ENCODE assay signal across 8 mouse cellular contexts in the genomic region with DNA sequence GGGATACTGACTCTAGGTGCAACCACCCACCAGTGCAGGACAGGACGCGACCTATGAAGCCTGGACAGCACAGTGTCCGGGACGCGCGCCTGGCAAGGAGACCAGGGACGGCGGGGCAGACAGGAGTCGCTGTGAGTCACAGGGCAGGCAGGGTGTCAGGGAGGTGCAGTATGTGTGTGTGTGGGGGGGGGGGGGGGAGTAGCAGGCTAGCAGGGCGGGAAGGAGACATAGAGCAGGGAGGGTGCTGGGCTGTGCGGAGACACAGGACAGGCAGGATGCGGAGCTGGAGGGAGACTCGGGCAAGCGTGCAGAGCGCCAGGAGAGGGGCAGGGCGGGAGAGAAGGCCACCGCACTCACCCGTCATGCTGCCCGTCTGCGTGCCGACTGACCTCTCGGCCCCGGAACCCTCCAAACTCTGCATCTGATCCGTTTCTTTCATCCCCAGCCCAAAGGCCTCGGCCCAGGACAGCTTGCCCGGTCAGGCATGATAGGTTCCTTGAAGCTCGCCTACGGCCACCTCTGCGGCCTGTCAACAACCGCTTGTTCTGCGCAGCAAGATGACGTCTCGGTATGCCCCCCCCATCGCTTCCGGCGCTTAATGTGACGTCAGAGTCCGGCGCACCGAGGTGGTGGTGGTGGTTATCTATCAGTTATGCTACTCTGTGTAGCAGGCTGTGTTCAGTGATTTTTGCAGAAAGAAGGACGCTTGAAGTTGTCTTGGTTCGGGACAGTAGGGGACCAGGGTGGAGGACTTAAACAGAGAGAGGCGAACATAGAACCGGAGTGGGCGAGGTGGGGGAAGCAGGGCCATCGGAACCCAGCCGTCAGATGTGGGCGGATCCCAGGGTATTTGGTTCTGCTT. TPM values are rescaled to one million over a fixed set of nuclear protein-coding genes. Genes with fewer than 3 reads are reported as not detected.
DNase-seq lines count a peak whose midpoint lies in the region; ATAC-seq and TF ChIP-seq lines count a peak whose summit lies in the region.

Gene Cdadc1, minus strand, starts transcription at position 562 of the 862 bp plus-strand sequence.

- H3K36me3 ChIP-seq in E14TG2a.4 (ENCODE audit: insufficient read depth, low read length) = peaks cover 20% of the 10 kb centered on the region
- H3K36me3 ChIP-seq in forebrain, embryonic 12.5 days (replicated peaks) = peaks cover 4% of the 10 kb centered on the region; the same call in 1 of the 2 replicates
- H3K36me3 ChIP-seq in liver, postnatal 0 days (replicated peaks; ENCODE audit: insufficient read depth, low read length) = peaks cover 3% of the 10 kb centered on the region
- no peaks in the 10 kb centered on the region for H3K36me3 ChIP-seq in neural tube, embryonic 14.5 days (ENCODE audit: control insufficient read depth, insufficient read depth, low read length)

- no peak for TF ChIP-seq EP300 in liver, postnatal 0 days (IDR thresholded peaks at IDR 0.05; ENCODE audit: low read depth)

- intact Hi-C loops in heart, postnatal 10 days (cut with DNase I) = no loop called here

- peak within 1 kb of the TSS; percentile 93 for H3K4me3 ChIP-seq in E14TG2a.4 (replicated peaks; ENCODE audit: low read length)
- peak within 1 kb of the TSS; percentile 70 for H3K4me3 ChIP-seq in forebrain, embryonic 12.5 days (replicated peaks)
- peak within 1 kb of the TSS; percentile 79 for H3K4me3 ChIP-seq in liver, postnatal 0 days (ENCODE audit: low read depth, low read length)
- peak within 1 kb of the TSS; percentile 83 for H3K4me3 ChIP-seq in neural tube, embryonic 14.5 days (ENCODE audit: low read depth, low read length)

- WGBS in forebrain, embryonic 12.5 days = under 1% methylated on average over 41 of the region's 48 CpGs
- WGBS in large intestine, adult 2 months = under 1% methylated on average over 47 of the region's 48 CpGs
- under 1% methylated on average over 46 of the region's 48 CpGs for WGBS in liver, postnatal 0 days (ENCODE audit: insufficient replicate concordance)
- under 1% methylated on average over 44 of the region's 48 CpGs for WGBS in neural tube, embryonic 14.5 days

- peak; percentile 91 for ATAC-seq in forebrain, embryonic 12.5 days (ENCODE audit: low FRiP score)
- peak; percentile 96 for ATAC-seq in liver, postnatal 0 days
- peak; percentile 94 for ATAC-seq in neural tube, embryonic 14.5 days (ENCODE audit: low read depth)

- peak within 1 kb of the TSS; percentile 73 for H3K9ac ChIP-seq in forebrain, embryonic 12.5 days
- peak within 1 kb of the TSS; percentile 79 for H3K9ac ChIP-seq in liver, postnatal 0 days (replicated peaks)
- peak within 1 kb of the TSS; percentile 83 for H3K9ac ChIP-seq in neural tube, embryonic 14.5 days (replicated peaks; ENCODE audit: low read depth, low read length)

- no peak within 1 kb of the TSS for H3K27ac ChIP-seq in forebrain, embryonic 12.5 days
- H3K27ac ChIP-seq in liver, postnatal 0 days (ENCODE audit: low read depth) = peak within 1 kb of the TSS; percentile 86
- H3K27ac ChIP-seq in neural tube, embryonic 14.5 days (ENCODE audit: low read depth, low read length) = peak within 1 kb of the TSS; percentile 72

- peak; percentile 92 for DNase-seq in c-Kit-positive CD71-positive TER-119-positive erythroid progenitor cells, embryonic 14.5 days (ENCODE audit: low spot score)
- peak; percentile 98 to 99 for DNase-seq in heart, postnatal 10 days
- peak; percentile 77 for DNase-seq in large intestine, adult 2 months (ENCODE audit: low read depth, low spot score)
- peak; percentile 97 for DNase-seq in liver, postnatal 0 days
- peak; percentile 98 for DNase-seq in testis, postnatal 10 days (ENCODE audit: low spot score)

- H3K4me2 ChIP-seq in forebrain, embryonic 12.5 days = peak within 1 kb of the TSS; percentile 98
- peak within 1 kb of the TSS; percentile 86 for H3K4me2 ChIP-seq in liver, postnatal 0 days (ENCODE audit: low read depth, low read length)
- peak within 1 kb of the TSS; percentile 80 for H3K4me2 ChIP-seq in neural tube, embryonic 14.5 days (ENCODE audit: low read depth, low read length)

- H3K9me3 ChIP-seq in E14TG2a.4 (ENCODE audit: low read length) = no peaks in the 10 kb centered on the region
- no peaks in the 10 kb centered on the region for H3K9me3 ChIP-seq in forebrain, embryonic 12.5 days
- no peaks in the 10 kb centered on the region for H3K9me3 ChIP-seq in liver, postnatal 0 days (ENCODE audit: low read length)
- no peaks in the 10 kb centered on the region for H3K9me3 ChIP-seq in neural tube, embryonic 14.5 days (ENCODE audit: control insufficient read depth, low read length)

- H3K27me3 ChIP-seq in E14TG2a.4 (ENCODE audit: insufficient read depth, low read length) = no peaks in the 10 kb centered on the region
- H3K27me3 ChIP-seq in forebrain, embryonic 12.5 days = 0 out of 2 replicates have a peak, but pooled peaks cover under 1% of the 10 kb centered on the region
- no peaks in the 10 kb centered on the region for H3K27me3 ChIP-seq in liver, postnatal 0 days (ENCODE audit: insufficient read depth, low read length)
- H3K27me3 ChIP-seq in neural tube, embryonic 14.5 days (ENCODE audit: control insufficient read depth, insufficient read depth, low read length) = no peaks in the 10 kb centered on the region

- H3K4me1 ChIP-seq in E14TG2a.4 (replicated peaks; ENCODE audit: low read depth, low read length) = peaks cover 18% of the 10 kb centered on the region
- H3K4me1 ChIP-seq in forebrain, embryonic 12.5 days = peaks cover 13% of the 10 kb centered on the region
- peaks cover 7% of the 10 kb centered on the region; the same call in 1 of the 2 replicates for H3K4me1 ChIP-seq in liver, postnatal 0 days (ENCODE audit: insufficient read depth)
- H3K4me1 ChIP-seq in neural tube, embryonic 14.5 days (ENCODE audit: control insufficient read depth, insufficient read depth, low read length) = peaks cover 11% of the 10 kb centered on the region; the same call in 1 of the 2 replicates

- TF ChIP-seq CTCF in E14TG2a.4 (conservative IDR thresholded peaks at IDR 0.05; ENCODE audit: low read length) = no peak
- TF ChIP-seq CTCF in liver, postnatal 0 days (IDR thresholded peaks at IDR 0.05; ENCODE audit: low read depth) = peak; percentile 59

RNA-seq across cellular contexts. Expression of gene Cdadc1, which starts in this region (rescaled TPM):
- 28.1 and 32.4 TPM in 2 replicates for polyA plus RNA-seq in forebrain, embryonic 12.5 days (2016; fragmentation: Nextera tagmentation; extraction: Ambion mirVana)
- 10 to 100 TPM; 37.5 to 38.9 TPM for total RNA-seq in heart, postnatal 10 days (2021)
- polyA plus RNA-seq in large intestine, adult 2 months (2012; rRNA removed) = 3.9 and 4.2 TPM in 2 replicates
- polyA plus RNA-seq in liver, postnatal 0 days (2015; fragmentation: Nextera tagmentation; extraction: Ambion mirVana) = 17.7 and 19.4 TPM in 2 replicates
- polyA plus RNA-seq in neural tube, embryonic 14.5 days (2014; fragmentation: Nextera tagmentation; extraction: Ambion mirVana) = 38.3 and 40.3 TPM in 2 replicates
